Mouse (Mus musculus): ENCODE results near the gene Nmrk2. TPM values are rescaled to one million over a fixed set of nuclear protein-coding genes. Genes with fewer than 3 reads are reported as not detected.

Gene Nmrk2
- not detected in 2 replicates for polyA plus RNA-seq (2012; ENCODE audit: low replicate concordance)

GRCm38 (mm10) chr10:81201807-81202758 is at the start of gene Nmrk2:
Gene Nmrk2 (minus strand): TSS chr10:81202051.

GRCm38 (mm10) chr10:81232580-81233225 is 30.9 kb upstream of the Nmrk2 start, which contains the start of gene Zfr2:
Gene Zfr2 (plus strand): TSS chr10:81233155.

GRCm38 (mm10) chr10:81230438-81231332 is 28.8 kb upstream of the Nmrk2 start, which contains the start of gene Atcay:
Gene Atcay (minus strand): TSS chr10:81230833.

GRCm38 (mm10) chr10:81183805-81184204 is 18.0 kb downstream of the Nmrk2 start, which contains the start of gene 4930442H23Rik:
Gene 4930442H23Rik (minus strand): TSS chr10:81183849.

GRCm38 (mm10) chr10:81182336-81183333 is 19.2 kb downstream of the Nmrk2 start, which contains the start of gene Dapk3:
Gene Dapk3 (plus strand): TSS chr10:81183005.

GRCm38 (mm10) chr10:81176466-81177271 is 25.2 kb downstream of the Nmrk2 start, which contains the start of gene Eef2:
Gene Eef2 (plus strand): TSS chr10:81176631.

GRCm38 (mm10) chr10:81167200-81168086 is 34.4 kb downstream of the Nmrk2 start, which contains the start of gene Pias4:
Gene Pias4 (minus strand): TSS chr10:81167923.

Other genes with a start within 250 kb of the Nmrk2 start
- 0.51 and 0.75 TPM in 2 replicates for gene Gng7, start 187.1 kb downstream of the Nmrk2 start, polyA plus RNA-seq (2012; ENCODE audit: low replicate concordance)
- not detected in 2 replicates for gene Diras1, start 176.4 kb downstream of the Nmrk2 start, polyA plus RNA-seq (2012; ENCODE audit: low replicate concordance)
- 20.4 and 23.3 TPM in 2 replicates for gene Slc39a3, start 164.6 kb downstream of the Nmrk2 start, polyA plus RNA-seq (2012; ENCODE audit: low replicate concordance)
- 104 and 170 TPM in 2 replicates for gene Sgta, start 141.9 kb downstream of the Nmrk2 start, polyA plus RNA-seq (2012; ENCODE audit: low replicate concordance)
- 20.3 and 22.9 TPM in 2 replicates for gene Thop1, start 132.0 kb downstream of the Nmrk2 start, polyA plus RNA-seq (2012; ENCODE audit: low replicate concordance)
- gene Creb3l3, start 103.2 kb downstream of the Nmrk2 start, polyA plus RNA-seq (2012; ENCODE audit: low replicate concordance): 0.24 and 0.30 TPM in 2 replicates
- 241 and 608 TPM in 2 replicates for gene Map2k2, start 96.1 kb downstream of the Nmrk2 start, polyA plus RNA-seq (2012; ENCODE audit: low replicate concordance)
- gene Zbtb7a, start 66.8 kb downstream of the Nmrk2 start, polyA plus RNA-seq (2012; ENCODE audit: low replicate concordance): 198 and 333 TPM in 2 replicates
- gene Pias4, start 34.1 kb downstream of the Nmrk2 start, polyA plus RNA-seq (2012; ENCODE audit: low replicate concordance): 72.6 and 164 TPM in 2 replicates
- gene Eef2, start 25.4 kb downstream of the Nmrk2 start, polyA plus RNA-seq (2012; ENCODE audit: low replicate concordance): 495 and 2,413 TPM in 2 replicates
- 53.4 and 152 TPM in 2 replicates for gene Dapk3, start 19.0 kb downstream of the Nmrk2 start, polyA plus RNA-seq (2012; ENCODE audit: low replicate concordance)
- gene 4930442H23Rik, start 18.2 kb downstream of the Nmrk2 start, polyA plus RNA-seq (2012; ENCODE audit: low replicate concordance): 0.09 TPM in 1 of 2 replicates, not detected in the other
- gene Atcay, start 28.8 kb upstream of the Nmrk2 start, polyA plus RNA-seq (2012; ENCODE audit: low replicate concordance): 0.53 and 0.94 TPM in 2 replicates
- 4.0 and 8.6 TPM in 2 replicates for gene Zfr2, start 31.1 kb upstream of the Nmrk2 start, polyA plus RNA-seq (2012; ENCODE audit: low replicate concordance)
- 31.4 and 107 TPM in 2 replicates for gene Matk, start 50.9 kb upstream of the Nmrk2 start, polyA plus RNA-seq (2012; ENCODE audit: low replicate concordance)
- 314 and 329 TPM in 2 replicates for gene Mrpl54, start 64.9 kb upstream of the Nmrk2 start, polyA plus RNA-seq (2012; ENCODE audit: low replicate concordance)
- gene Apba3, start 64.9 kb upstream of the Nmrk2 start, polyA plus RNA-seq (2012; ENCODE audit: low replicate concordance): 70.4 and 133 TPM in 2 replicates
- 15.0 and 35.0 TPM in 2 replicates for gene Tjp3, start 89.5 kb upstream of the Nmrk2 start, polyA plus RNA-seq (2012; ENCODE audit: low replicate concordance)
- gene Pip5k1c, start 90.9 kb upstream of the Nmrk2 start, polyA plus RNA-seq (2012; ENCODE audit: low replicate concordance): 245 and 665 TPM in 2 replicates
- 60.3 and 77.6 TPM in 2 replicates for gene Cactin, start 119.1 kb upstream of the Nmrk2 start, polyA plus RNA-seq (2012; ENCODE audit: low replicate concordance)
- gene Tbxa2r, start 126.7 kb upstream of the Nmrk2 start, polyA plus RNA-seq (2012; ENCODE audit: low replicate concordance): 29.6 and 30.6 TPM in 2 replicates
- gene Gipc3, start 141.2 kb upstream of the Nmrk2 start, polyA plus RNA-seq (2012; ENCODE audit: low replicate concordance): 3.1 and 6.9 TPM in 2 replicates
- gene Hmg20b, start 148.4 kb upstream of the Nmrk2 start, polyA plus RNA-seq (2012; ENCODE audit: low replicate concordance): 184 and 481 TPM in 2 replicates
- 20.8 and 31.1 TPM in 2 replicates for gene Mfsd12, start 155.4 kb upstream of the Nmrk2 start, polyA plus RNA-seq (2012; ENCODE audit: low replicate concordance)
- 11.6 and 18.6 TPM in 2 replicates for gene 4930404N11Rik, start 163.8 kb upstream of the Nmrk2 start, polyA plus RNA-seq (2012; ENCODE audit: low replicate concordance)
- gene Fzr1, start 176.5 kb upstream of the Nmrk2 start, polyA plus RNA-seq (2012; ENCODE audit: low replicate concordance): 48.1 and 72.7 TPM in 2 replicates
- gene Dohh, start 182.4 kb upstream of the Nmrk2 start, polyA plus RNA-seq (2012; ENCODE audit: low replicate concordance): 76.4 and 107 TPM in 2 replicates
- 1.2 and 4.2 TPM in 2 replicates for gene Gm48551, start 182.4 kb upstream of the Nmrk2 start, polyA plus RNA-seq (2012; ENCODE audit: low replicate concordance)
- gene Gm48552, start 187.0 kb upstream of the Nmrk2 start, polyA plus RNA-seq (2012; ENCODE audit: low replicate concordance): 8.9 and 18.4 TPM in 2 replicates
- gene Smim24, start 191.0 kb upstream of the Nmrk2 start, polyA plus RNA-seq (2012; ENCODE audit: low replicate concordance): 3.0 and 3.7 TPM in 2 replicates

Data from hematopoietic multipotent progenitor cell, adult 10-12 weeks (in vitro differentiated cells).